Mouse (Mus musculus): ENCODE results near the gene Rasa2. TPM values are rescaled to one million over a fixed set of nuclear protein-coding genes. Genes with fewer than 3 reads are reported as not detected.

Gene Rasa2
- polyA plus RNA-seq, 1 experiment from 2014 or later, result 2.6 TPM

- Histone ChIP-seq H3K4me1 (ENCODE audit: control insufficient read depth, low read depth, low read length) (no peaks in the 10 kb centered on the region), H3K4me2 (ENCODE audit: low read depth, low read length) (no peak overlapping the region), H3K27ac (ENCODE audit: low read length) (no peak overlapping the region), H3K36me3 (ENCODE audit: control insufficient read depth, insufficient read depth) (no peaks in the 10 kb centered on the region), H3K9ac (ENCODE audit: low read depth, low read length) (no peak overlapping the region), H3K27me3 (ENCODE audit: control insufficient read depth, insufficient read depth, low read depth, low read length) (no peaks in the 10 kb centered on the region), H3K4me3 (ENCODE audit: low read depth, low read length) (no peak overlapping the region), H3K9me3 (replicated peaks; ENCODE audit: control insufficient read depth, low read length) (no peaks in the 10 kb centered on the region)
- no peak for ATAC-seq (ENCODE audit: low read depth)
- WGBS (ENCODE audit: insufficient replicate concordance), result 46% methylated on average over 4 of the region's 4 CpGs
Measured at GRCm38 (mm10) chr9:96618448-96619176, 12.8 kb downstream of the Rasa2 start.

- Histone ChIP-seq H3K4me3 (ENCODE audit: low read depth, low read length) (no peak overlapping the region), H3K9ac (ENCODE audit: low read depth, low read length) (no peak overlapping the region), H3K4me1 (ENCODE audit: control insufficient read depth, low read depth, low read length) (peaks cover 2% of the 10 kb centered on the region; the same call in 1 of the 2 replicates), H3K27ac (ENCODE audit: low read length) (no peak overlapping the region), H3K36me3 (ENCODE audit: control insufficient read depth, insufficient read depth) (peaks cover 2% of the 10 kb centered on the region; the same call in 1 of the 2 replicates), H3K9me3 (replicated peaks; ENCODE audit: control insufficient read depth, low read length) (no peaks in the 10 kb centered on the region), H3K27me3 (ENCODE audit: control insufficient read depth, insufficient read depth, low read depth, low read length) (no peaks in the 10 kb centered on the region), H3K4me2 (ENCODE audit: low read depth, low read length) (peak overlapping the region; percentile 17; the same call in 1 of the 2 replicates)
- WGBS (ENCODE audit: insufficient replicate concordance), result 23% methylated on average over 3 of the region's 3 CpGs
- ATAC-seq (ENCODE audit: low read depth), result no peak
Measured at GRCm38 (mm10) chr9:96612297-96612696, 19.1 kb downstream of the Rasa2 start.

DNA sequence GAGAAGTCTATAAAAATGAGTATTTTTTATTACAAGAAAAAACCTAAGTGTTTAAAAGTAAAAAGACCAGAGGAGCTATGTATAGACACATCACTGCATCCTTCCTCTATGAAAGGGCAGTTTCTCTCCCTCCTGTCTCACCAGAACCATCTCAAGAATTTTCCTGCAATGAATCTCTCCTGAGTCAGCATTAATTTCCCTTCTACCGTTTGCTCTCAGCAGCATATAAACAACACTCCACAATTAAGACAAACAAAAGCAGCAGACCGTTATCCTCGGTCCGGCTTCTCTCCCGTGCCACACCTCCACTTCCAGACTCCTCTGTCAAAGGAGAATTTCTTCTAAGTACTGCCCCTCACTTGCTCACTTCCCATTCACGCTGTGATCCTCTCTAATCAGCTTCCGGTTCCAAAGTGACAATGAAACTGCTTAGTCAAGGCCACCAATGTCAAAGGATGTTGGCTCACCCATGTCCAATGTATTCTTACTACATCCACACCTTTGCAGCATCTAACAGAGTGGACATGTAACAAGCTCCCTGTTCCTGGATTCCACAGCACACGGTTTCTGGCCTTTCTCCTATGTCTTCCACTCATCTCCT, 19.6 kb downstream of the Rasa2 start:
- Histone ChIP-seq H3K36me3 (ENCODE audit: control insufficient read depth, insufficient read depth) (peaks cover 2% of the 10 kb centered on the region), H3K9ac (ENCODE audit: low read depth, low read length) (no peak overlapping the region), H3K27ac (ENCODE audit: low read length) (no peak overlapping the region), H3K9me3 (replicated peaks; ENCODE audit: control insufficient read depth, low read length) (no peaks in the 10 kb centered on the region; the same call in 1 of the 2 replicates), H3K4me1 (ENCODE audit: control insufficient read depth, low read depth, low read length) (peaks cover 2% of the 10 kb centered on the region; the same call in 1 of the 2 replicates), H3K4me3 (ENCODE audit: low read depth, low read length) (no peak overlapping the region), H3K4me2 (ENCODE audit: low read depth, low read length) (peak overlapping the region; percentile 17), H3K27me3 (ENCODE audit: control insufficient read depth, insufficient read depth, low read depth, low read length) (no peaks in the 10 kb centered on the region)
- ATAC-seq (ENCODE audit: low read depth), result 0 out of 2 replicates have a peak, but pooled peaks have one; percentile 11
- 21% methylated on average over 8 of the region's 8 CpGs for WGBS (ENCODE audit: insufficient replicate concordance)

DNA sequence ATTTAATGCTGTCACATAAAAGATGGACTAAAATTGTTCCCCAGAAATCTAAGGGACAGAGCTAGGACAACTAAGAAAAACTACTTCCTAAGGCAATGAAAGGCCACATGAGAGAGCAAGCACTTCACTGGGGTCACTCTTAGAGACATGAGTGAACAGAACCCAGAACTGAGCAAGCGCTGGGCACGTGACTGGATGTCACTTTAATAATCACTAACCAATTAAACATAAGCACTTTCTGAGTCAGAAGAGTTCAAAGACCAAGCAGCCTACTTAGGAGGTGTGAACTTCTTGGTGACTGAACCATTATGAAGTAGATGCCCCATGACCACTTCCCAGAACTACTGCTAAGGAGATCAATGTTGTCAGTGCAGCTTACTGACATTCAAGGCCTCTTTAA, 20.6 kb downstream of the Rasa2 start:
- Histone ChIP-seq H3K9me3 (replicated peaks; ENCODE audit: control insufficient read depth, low read length) (no peaks in the 10 kb centered on the region; the same call in 1 of the 2 replicates), H3K4me2 (ENCODE audit: low read depth, low read length) (no peak overlapping the region), H3K4me3 (ENCODE audit: low read depth, low read length) (no peak overlapping the region), H3K9ac (ENCODE audit: low read depth, low read length) (no peak overlapping the region), H3K27me3 (ENCODE audit: control insufficient read depth, insufficient read depth, low read depth, low read length) (no peaks in the 10 kb centered on the region), H3K4me1 (ENCODE audit: control insufficient read depth, low read depth, low read length) (peaks cover 2% of the 10 kb centered on the region; the same call in 1 of the 2 replicates), H3K27ac (ENCODE audit: low read length) (no peak overlapping the region), H3K36me3 (ENCODE audit: control insufficient read depth, insufficient read depth) (peaks cover 4% of the 10 kb centered on the region)
- ATAC-seq (ENCODE audit: low read depth), result no peak
- WGBS (ENCODE audit: insufficient replicate concordance), result 82% methylated on average over 2 of the region's 2 CpGs

- Histone ChIP-seq H3K9ac (ENCODE audit: low read depth, low read length) (no peak overlapping the region), H3K27me3 (ENCODE audit: control insufficient read depth, insufficient read depth, low read depth, low read length) (no peaks in the 10 kb centered on the region), H3K27ac (ENCODE audit: low read length) (no peak overlapping the region), H3K9me3 (replicated peaks; ENCODE audit: control insufficient read depth, low read length) (no peaks in the 10 kb centered on the region; the same call in 1 of the 2 replicates), H3K4me1 (ENCODE audit: control insufficient read depth, low read depth, low read length) (no peaks in the 10 kb centered on the region), H3K36me3 (ENCODE audit: control insufficient read depth, insufficient read depth) (peaks cover 4% of the 10 kb centered on the region), H3K4me3 (ENCODE audit: low read depth, low read length) (no peak overlapping the region), H3K4me2 (ENCODE audit: low read depth, low read length) (no peak overlapping the region)
- no peak for ATAC-seq (ENCODE audit: low read depth)
- WGBS (ENCODE audit: insufficient replicate concordance), result 31% methylated on average over 6 of the region's 6 CpGs
Measured at GRCm38 (mm10) chr9:96603416-96603815, 28.0 kb downstream of the Rasa2 start.

DNA sequence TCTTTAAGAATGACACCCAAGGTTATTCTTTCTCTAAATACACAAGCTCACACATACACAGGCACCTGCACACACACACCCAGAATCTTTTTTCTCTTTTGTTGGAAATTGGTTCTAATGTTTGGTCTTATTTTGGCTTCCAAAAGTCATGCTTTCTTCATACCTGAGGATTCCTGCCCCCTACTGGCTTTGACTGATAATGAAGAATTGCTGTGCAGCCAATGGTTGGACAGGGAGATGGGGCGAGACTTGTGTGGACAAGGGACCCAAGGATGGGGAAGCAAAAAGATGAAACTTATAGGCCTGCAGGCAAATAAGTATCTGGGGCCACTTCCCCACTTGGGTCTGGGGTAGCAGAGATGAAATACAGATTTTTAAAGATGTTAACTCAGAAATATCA, 33.5 kb downstream of the Rasa2 start:
- WGBS (ENCODE audit: insufficient replicate concordance), result 51% methylated on average over 1 of the region's 1 CpGs
- no peak for ATAC-seq (ENCODE audit: low read depth)
- Histone ChIP-seq H3K36me3 (ENCODE audit: control insufficient read depth, insufficient read depth) (no peaks in the 10 kb centered on the region), H3K4me3 (ENCODE audit: low read depth, low read length) (no peak overlapping the region), H3K4me2 (ENCODE audit: low read depth, low read length) (no peak overlapping the region), H3K9ac (ENCODE audit: low read depth, low read length) (no peak overlapping the region), H3K27me3 (ENCODE audit: control insufficient read depth, insufficient read depth, low read depth, low read length) (no peaks in the 10 kb centered on the region), H3K4me1 (ENCODE audit: control insufficient read depth, low read depth, low read length) (no peaks in the 10 kb centered on the region), H3K27ac (ENCODE audit: low read length) (no peak overlapping the region), H3K9me3 (replicated peaks; ENCODE audit: control insufficient read depth, low read length) (no peaks in the 10 kb centered on the region)

GRCm38 (mm10) chr9:96592670-96593600, 38.5 kb downstream of the Rasa2 start:
- Histone ChIP-seq H3K4me1 (ENCODE audit: control insufficient read depth, low read depth, low read length) (no peaks in the 10 kb centered on the region), H3K4me3 (ENCODE audit: low read depth, low read length) (no peak overlapping the region), H3K9ac (ENCODE audit: low read depth, low read length) (no peak overlapping the region), H3K9me3 (replicated peaks; ENCODE audit: control insufficient read depth, low read length) (no peaks in the 10 kb centered on the region), H3K27me3 (ENCODE audit: control insufficient read depth, insufficient read depth, low read depth, low read length) (no peaks in the 10 kb centered on the region), H3K4me2 (ENCODE audit: low read depth, low read length) (no peak overlapping the region), H3K36me3 (ENCODE audit: control insufficient read depth, insufficient read depth) (no peaks in the 10 kb centered on the region), H3K27ac (ENCODE audit: low read length) (no peak overlapping the region)
- ATAC-seq (ENCODE audit: low read depth), result no peak
- WGBS (ENCODE audit: insufficient replicate concordance), result 79% methylated on average over 11 of the region's 11 CpGs

DNA sequence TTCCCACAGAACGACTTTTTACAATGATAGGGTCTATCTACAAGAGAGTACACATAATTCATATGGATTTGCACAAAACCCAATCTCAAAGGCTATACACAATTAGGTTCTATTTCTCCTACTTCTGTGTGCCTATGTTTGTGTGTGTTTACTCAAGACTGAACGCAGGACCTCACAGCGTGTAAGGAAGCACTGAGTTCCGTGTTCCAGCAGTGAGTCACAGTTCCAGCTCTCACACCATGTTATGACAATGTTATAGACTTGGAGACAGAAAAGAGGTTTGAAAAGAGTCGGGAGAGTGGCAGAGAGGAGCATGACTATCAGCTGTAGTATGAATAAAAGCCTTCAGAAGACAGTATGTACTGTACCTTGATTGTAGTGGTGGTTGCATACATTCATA, 42.1 kb downstream of the Rasa2 start:
- Histone ChIP-seq H3K4me2 (ENCODE audit: low read depth, low read length) (no peak overlapping the region), H3K27me3 (ENCODE audit: control insufficient read depth, insufficient read depth, low read depth, low read length) (no peaks in the 10 kb centered on the region), H3K27ac (ENCODE audit: low read length) (no peak overlapping the region), H3K9ac (ENCODE audit: low read depth, low read length) (no peak overlapping the region), H3K36me3 (ENCODE audit: control insufficient read depth, insufficient read depth) (no peaks in the 10 kb centered on the region), H3K4me1 (ENCODE audit: control insufficient read depth, low read depth, low read length) (no peaks in the 10 kb centered on the region), H3K4me3 (ENCODE audit: low read depth, low read length) (no peak overlapping the region), H3K9me3 (replicated peaks; ENCODE audit: control insufficient read depth, low read length) (no peaks in the 10 kb centered on the region)
- WGBS (ENCODE audit: insufficient replicate concordance), result 76% methylated on average over 5 of the region's 5 CpGs
- ATAC-seq (ENCODE audit: low read depth), result no peak

All from liver, embryonic 16.5 days (tissue).